Mouse (Mus musculus) embryonic facial prominence, embryonic 12.5 days (tissue): ENCODE measurements around the gene Nnat. TPM values are rescaled to one million over a fixed set of nuclear protein-coding genes. Genes with fewer than 3 reads are reported as not detected.

Experiments used
- ATAC-seq: fragments of 200-750 bp; cut with Nextera tagmentation; 2 replicates; pipeline ENCODE4 v1.8.0; 2017; ENCODE audit not compliant: insufficient number of reproducible peaks, insufficient read depth, low FRiP score, low TSS enrichment
- H3K27ac ChIP-seq: fragments of 300-500 bp; sonication (generic); 2 replicates; pipeline ENCODE4 v1.5.1; 2016; ENCODE audit warnings: mild to moderate bottlenecking
- H3K27me3 ChIP-seq: fragments of 300-500 bp; sonication (generic); 2 replicates; pipeline ENCODE4 v1.6.1; 2016; ENCODE audit warnings: mild to moderate bottlenecking, moderate library complexity
- H3K36me3 ChIP-seq: fragments of 300-500 bp; sonication (generic); 2 replicates; pipeline ENCODE4 v1.6.1; 2016; ENCODE audit warnings: mild to moderate bottlenecking
- H3K4me1 ChIP-seq: fragments of 300-500 bp; sonication (generic); 2 replicates; pipeline ENCODE4 v1.6.1; 2016
- H3K4me2 ChIP-seq: fragments of 300-500 bp; sonication (generic); replicated peaks from 2 replicates; pipeline ENCODE4 v1.6.1; 2016; ENCODE audit warnings: mild to moderate bottlenecking, moderate library complexity
- H3K4me3 ChIP-seq: fragments of 300-500 bp; sonication (generic); 2 replicates; pipeline ENCODE4 v1.5.1; 2016; ENCODE audit warnings: mild to moderate bottlenecking
- H3K9ac ChIP-seq: fragments of 300-500 bp; sonication (generic); 2 replicates; pipeline ENCODE4 v1.6.1; 2016; ENCODE audit warnings: mild to moderate bottlenecking, moderate library complexity
- H3K9me3 ChIP-seq: fragments of 300-500 bp; sonication (generic); 2 replicates; pipeline ENCODE4 v1.6.1; 2016; ENCODE audit warnings: mild to moderate bottlenecking, moderate library complexity
- whole genome bisulfite sequencing: fragments of 180-500 bp; shearing (Covaris S2); methylation state at CpG from one replicate; pipeline ENCODE4 v1.1.7; 2016; 5-methylcytosine and 5-hydroxymethylcytosine counted together
- polyA plus RNA-seq: library from polyadenylated mRNA; unstranded; fragments of >200 nt; fragmentation: Nextera tagmentation; extraction: Ambion mirVana; gene quantifications from 2 replicates; pipeline ENCODE4 v1.2.1, GENCODE M21; 2016

Gene Nnat
- polyA plus RNA-seq: 1,910 and 2,445 TPM in 2 replicates

GRCm38 (mm10) chr2:157559858-157560257 lies at the start of gene Nnat:
Gene Nnat, plus strand, starts transcription at chr2:157560078.
- 55% methylated on average over 27 of the region's 27 CpGs for WGBS
- no peak; the same call in 1 of the 2 replicates for ATAC-seq
- H3K4me2 ChIP-seq: peak within 1 kb of the TSS; percentile 60
- H3K27ac ChIP-seq: peak within 1 kb of the TSS; percentile 88
- H3K9me3 ChIP-seq: peaks cover 45% of the 10 kb centered on the region
- no peaks in the 10 kb centered on the region for H3K27me3 ChIP-seq
- H3K4me1 ChIP-seq: peaks cover 40% of the 10 kb centered on the region
- peak within 1 kb of the TSS; percentile 59 for H3K4me3 ChIP-seq
- H3K9ac ChIP-seq: peak within 1 kb of the TSS; percentile 72
- H3K36me3 ChIP-seq: peaks cover 77% of the 10 kb centered on the region

GRCm38 (mm10) chr2:157512859-157513258 lies 47.0 kb upstream of the Nnat start:
- no peak overlapping the region for H3K9ac ChIP-seq
- no peak overlapping the region for H3K4me3 ChIP-seq
- H3K27me3 ChIP-seq: no peaks in the 10 kb centered on the region
- H3K36me3 ChIP-seq: no peaks in the 10 kb centered on the region
- H3K4me2 ChIP-seq: no peak overlapping the region
- ATAC-seq: no peak
- H3K27ac ChIP-seq: peak overlapping the region; percentile 86
- no peaks in the 10 kb centered on the region for H3K9me3 ChIP-seq
- peaks cover 42% of the 10 kb centered on the region for H3K4me1 ChIP-seq
- 72% methylated on average over 9 of the region's 9 CpGs for WGBS

- Histone ChIP-seq H3K4me2 (0 out of 2 replicates have a peak overlapping the region, but pooled peaks have one; percentile 2), H3K4me1 (peaks cover 45% of the 10 kb centered on the region), H3K36me3 (no peaks in the 10 kb centered on the region), H3K27ac (peak overlapping the region; percentile 86), H3K4me3 (no peak overlapping the region), H3K27me3 (no peaks in the 10 kb centered on the region), H3K9me3 (no peaks in the 10 kb centered on the region), H3K9ac (no peak overlapping the region)
- peak; percentile 36; the same call in 1 of the 2 replicates for ATAC-seq
- 11% methylated on average over 9 of the region's 9 CpGs for WGBS
These were observed 46.1 kb upstream of the Nnat start for GRCm38 (mm10) chr2:157513737-157514208.

- Histone ChIP-seq H3K9me3 (no peaks in the 10 kb centered on the region), H3K36me3 (no peaks in the 10 kb centered on the region), H3K27ac (peak overlapping the region; percentile 86), H3K27me3 (no peaks in the 10 kb centered on the region), H3K4me3 (no peak overlapping the region), H3K9ac (no peak overlapping the region), H3K4me1 (peaks cover 46% of the 10 kb centered on the region), H3K4me2 (0 out of 2 replicates have a peak overlapping the region, but pooled peaks have one; percentile 2)
- peak; percentile 65 for ATAC-seq
- WGBS: 3% methylated on average over 4 of the region's 4 CpGs
These were observed 45.5 kb upstream of the Nnat start for GRCm38 (mm10) chr2:157514353-157514752.

- Histone ChIP-seq H3K36me3 (no peaks in the 10 kb centered on the region), H3K27me3 (no peaks in the 10 kb centered on the region), H3K4me1 (peaks cover 51% of the 10 kb centered on the region), H3K9me3 (no peaks in the 10 kb centered on the region), H3K4me3 (no peak overlapping the region), H3K27ac (no peak overlapping the region), H3K9ac (no peak overlapping the region), H3K4me2 (no peak overlapping the region)
- no peak for ATAC-seq
- 60% methylated on average over 6 of the region's 6 CpGs for WGBS
These were observed 42.4 kb upstream of the Nnat start for GRCm38 (mm10) chr2:157517526-157517925.

- 35% methylated on average over 7 of the region's 7 CpGs for WGBS
- Histone ChIP-seq H3K4me3 (no peak overlapping the region), H3K27me3 (no peaks in the 10 kb centered on the region)
These were observed 41.4 kb upstream of the Nnat start for GRCm38 (mm10) chr2:157518451-157518850.

GRCm38 (mm10) chr2:157519452-157519851 lies 40.4 kb upstream of the Nnat start:
- no peaks in the 10 kb centered on the region for H3K36me3 ChIP-seq

More at GRCm38 (mm10) chr2:157518451-157518850, 41.4 kb upstream of the Nnat start:
- Histone ChIP-seq H3K4me1 (peaks cover 43% of the 10 kb centered on the region), H3K9me3 (no peaks in the 10 kb centered on the region), H3K27ac (peak overlapping the region; percentile 31; the same call in 1 of the 2 replicates), H3K9ac (no peak overlapping the region), H3K4me2 (no peak overlapping the region), H3K36me3 (no peaks in the 10 kb centered on the region)
- no peak for ATAC-seq

GRCm38 (mm10) chr2:157520496-157520895 lies 39.4 kb upstream of the Nnat start:
- H3K9me3 ChIP-seq: no peaks in the 10 kb centered on the region
- ATAC-seq: no peak
- no peak overlapping the region for H3K4me3 ChIP-seq
- H3K4me1 ChIP-seq: peaks cover 23% of the 10 kb centered on the region; the same call in 1 of the 2 replicates
- H3K27ac ChIP-seq: no peak overlapping the region
- no peak overlapping the region for H3K4me2 ChIP-seq
- no peaks in the 10 kb centered on the region for H3K27me3 ChIP-seq
- H3K36me3 ChIP-seq: no peaks in the 10 kb centered on the region
- 34% methylated on average over 5 of the region's 5 CpGs for WGBS
- no peak overlapping the region for H3K9ac ChIP-seq

More at GRCm38 (mm10) chr2:157519452-157519851, 40.4 kb upstream of the Nnat start:
- Histone ChIP-seq H3K4me1 (peaks cover 33% of the 10 kb centered on the region), H3K9me3 (no peaks in the 10 kb centered on the region), H3K9ac (no peak overlapping the region), H3K27ac (no peak overlapping the region), H3K4me3 (no peak overlapping the region), H3K4me2 (no peak overlapping the region), H3K27me3 (no peaks in the 10 kb centered on the region)
- ATAC-seq: no peak
- WGBS: 55% methylated on average over 6 of the region's 6 CpGs

- Histone ChIP-seq H3K36me3 (no peaks in the 10 kb centered on the region), H3K4me2 (no peak overlapping the region), H3K9ac (no peak overlapping the region), H3K4me1 (peaks cover 27% of the 10 kb centered on the region; the same call in 1 of the 2 replicates), H3K27ac (no peak overlapping the region), H3K27me3 (no peaks in the 10 kb centered on the region), H3K9me3 (no peaks in the 10 kb centered on the region), H3K4me3 (no peak overlapping the region)
- ATAC-seq: no peak
- 70% methylated on average over 3 of the region's 3 CpGs for WGBS
These were observed 37.3 kb upstream of the Nnat start for GRCm38 (mm10) chr2:157522556-157522955.

GRCm38 (mm10) chr2:157530056-157530955 lies 29.6 kb upstream of the Nnat start:
- Histone ChIP-seq H3K36me3 (no peaks in the 10 kb centered on the region), H3K9ac (no peak overlapping the region), H3K9me3 (no peaks in the 10 kb centered on the region), H3K27me3 (no peaks in the 10 kb centered on the region), H3K4me3 (no peak overlapping the region), H3K27ac (peak overlapping the region; percentile 73; the same call in 1 of the 2 replicates), H3K4me2 (no peak overlapping the region), H3K4me1 (peaks cover 45% of the 10 kb centered on the region)
- ATAC-seq: no peak
- 69% methylated on average over 13 of the region's 13 CpGs for WGBS

GRCm38 (mm10) chr2:157531681-157532426 lies 28.0 kb upstream of the Nnat start:
- Histone ChIP-seq H3K4me1 (peaks cover 51% of the 10 kb centered on the region), H3K9me3 (no peaks in the 10 kb centered on the region), H3K4me3 (no peak overlapping the region), H3K9ac (no peak overlapping the region), H3K4me2 (no peak overlapping the region), H3K27ac (peak overlapping the region; percentile 73), H3K27me3 (no peaks in the 10 kb centered on the region), H3K36me3 (no peaks in the 10 kb centered on the region)
- no peak for ATAC-seq
- WGBS: 26% methylated on average over 8 of the region's 8 CpGs
